Mouse (Mus musculus) frontal cortex, adult (tissue): ENCODE results near the gene Kti12.

Experiments
- ATAC-seq: cut with Nextera tagmentation; 2 replicates; pipeline ENCODE4 v1.9.2; 2017; ENCODE audit warnings: mild to moderate bottlenecking, moderate library complexity, mixed read lengths; ENCODE audit not compliant: low TSS enrichment

Gene Kti12

DNA sequence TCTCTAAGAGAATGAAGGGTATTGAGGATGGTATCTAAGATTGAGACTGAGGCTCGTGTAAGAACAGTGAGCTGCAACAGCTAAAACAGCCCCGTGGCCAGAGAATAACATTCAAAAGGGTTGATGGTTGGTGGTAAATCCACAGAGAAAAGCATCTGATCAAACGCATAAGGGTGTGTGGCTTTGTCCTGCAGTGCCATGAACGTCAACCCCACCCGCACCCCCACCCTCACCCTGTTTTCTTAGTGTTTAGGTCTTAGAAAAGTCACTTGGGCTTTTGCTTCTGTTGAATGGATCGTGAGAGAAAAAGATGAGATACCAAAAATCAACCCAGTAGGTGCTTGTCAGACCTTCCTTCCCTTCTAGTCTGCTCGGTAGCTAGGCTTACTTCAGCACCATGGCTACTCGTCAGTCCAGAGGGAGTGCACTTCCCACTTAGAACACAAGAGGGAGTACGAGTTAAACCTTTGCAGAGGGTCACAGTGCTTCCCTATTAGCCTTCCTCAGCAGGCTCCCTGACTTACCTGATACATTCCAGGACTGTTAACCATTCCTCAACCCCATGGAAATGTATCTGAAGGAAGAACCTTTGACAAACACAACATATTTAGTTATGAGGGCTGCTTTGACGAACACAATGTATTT lies 22.3 kb downstream of the Kti12 start:
- peak; percentile 96 for ATAC-seq

DNA sequence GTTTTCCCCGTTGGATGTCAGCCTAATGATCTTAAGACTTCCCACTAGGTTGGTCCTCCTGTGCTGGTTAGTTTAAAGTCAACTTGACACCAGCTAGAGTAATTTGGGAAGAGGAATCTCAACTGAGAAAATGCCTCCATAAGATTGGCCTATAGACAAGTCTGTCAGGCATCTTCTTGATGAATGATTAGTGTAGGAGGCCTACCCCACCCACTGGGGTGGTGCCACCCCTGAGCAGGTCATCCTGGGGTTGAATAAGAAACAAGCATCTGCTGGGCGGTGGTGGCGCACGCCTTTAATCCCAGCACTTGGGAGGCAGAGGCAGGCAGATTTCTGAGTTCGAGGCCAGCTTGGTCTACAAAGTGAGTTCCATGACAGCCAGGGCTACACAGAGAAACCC lies 26.2 kb downstream of the Kti12 start:
- no peak for ATAC-seq

DNA sequence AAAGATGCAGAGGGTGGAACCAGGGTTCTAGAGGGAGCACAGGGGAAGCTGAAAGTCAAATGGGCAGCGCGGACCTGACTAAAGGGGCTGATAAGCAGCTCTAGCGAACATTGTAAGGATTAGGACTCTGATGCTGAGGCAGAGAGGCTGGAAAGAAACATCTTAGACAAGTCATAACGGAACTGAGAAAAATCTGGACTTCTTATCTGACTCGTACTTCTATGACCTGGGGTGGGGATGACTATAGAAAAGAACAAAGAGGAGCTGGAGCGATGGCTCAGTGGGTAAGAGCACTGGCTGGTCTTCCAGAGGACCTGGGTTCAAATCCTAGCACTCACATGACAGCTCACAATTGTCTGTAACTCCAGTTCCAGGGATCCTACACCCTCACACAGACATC lies 30.3 kb downstream of the Kti12 start:
- ATAC-seq = no peak

DNA sequence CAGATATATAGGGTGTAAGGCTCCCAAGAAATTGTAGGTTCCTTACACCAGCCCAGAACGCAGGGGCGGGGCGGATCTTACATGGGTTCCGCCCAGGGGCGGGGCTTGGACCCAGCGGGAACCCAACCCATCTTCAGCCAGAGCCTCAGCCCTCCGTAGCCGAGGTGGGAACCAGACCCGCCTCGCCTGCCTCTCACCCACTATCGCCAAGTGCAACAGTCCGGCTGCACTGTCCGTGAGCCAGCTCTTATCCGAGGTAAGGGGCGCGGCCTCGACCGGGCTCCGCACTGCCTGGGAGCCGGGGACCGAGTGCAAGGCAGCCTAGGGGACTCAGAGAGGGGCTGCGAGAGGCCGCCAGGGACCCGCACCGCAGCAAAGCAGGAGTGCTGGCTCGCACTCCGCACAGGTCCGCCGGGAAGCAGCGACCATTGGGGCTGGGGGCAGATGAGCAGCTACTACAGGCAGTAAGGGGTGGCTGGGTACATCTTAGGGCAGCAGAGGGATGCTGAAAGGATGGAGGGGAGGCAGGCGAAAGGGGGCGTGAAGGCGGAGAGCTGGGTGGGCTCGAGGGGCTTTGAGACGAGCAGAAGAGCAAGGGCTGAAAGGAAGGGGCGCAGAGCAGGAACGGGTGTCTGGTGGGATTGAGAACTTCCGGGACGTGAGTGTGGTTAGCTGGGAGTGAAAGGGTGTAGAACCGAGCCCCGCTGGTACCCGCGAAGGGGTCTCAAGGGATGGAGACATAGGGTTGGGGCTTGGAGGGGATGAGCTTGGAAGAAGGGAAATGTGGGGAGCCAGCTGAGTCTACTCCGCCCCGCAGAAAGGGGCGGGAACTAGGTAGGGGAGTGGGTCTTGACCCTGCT lies 31.6 kb downstream of the Kti12 start, which contains the start of gene Rab3b:
Rab3b (plus strand) TSS at position 101 of the 860 bp plus-strand sequence.
- peak; percentile 88 for ATAC-seq

DNA sequence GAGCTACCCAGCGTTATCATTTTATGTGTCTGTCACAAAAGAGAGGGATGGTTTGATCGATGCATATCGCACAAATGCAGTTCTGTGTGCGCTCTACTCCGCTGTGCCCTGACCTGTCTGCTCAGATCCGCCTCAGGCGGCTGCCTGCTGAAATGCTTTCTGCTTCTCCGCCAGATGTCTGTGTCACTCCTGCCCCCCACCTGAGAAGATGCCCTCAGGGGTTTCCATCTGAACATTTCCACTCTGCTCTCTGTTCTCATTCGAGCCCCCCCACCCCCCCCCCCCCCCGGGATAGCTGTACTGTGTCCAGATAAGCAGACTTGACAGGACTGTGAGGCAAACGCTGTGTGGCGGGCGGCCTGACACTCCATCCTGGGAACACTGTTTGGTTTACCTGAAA lies 36.2 kb downstream of the Kti12 start:
- ATAC-seq = no peak

DNA sequence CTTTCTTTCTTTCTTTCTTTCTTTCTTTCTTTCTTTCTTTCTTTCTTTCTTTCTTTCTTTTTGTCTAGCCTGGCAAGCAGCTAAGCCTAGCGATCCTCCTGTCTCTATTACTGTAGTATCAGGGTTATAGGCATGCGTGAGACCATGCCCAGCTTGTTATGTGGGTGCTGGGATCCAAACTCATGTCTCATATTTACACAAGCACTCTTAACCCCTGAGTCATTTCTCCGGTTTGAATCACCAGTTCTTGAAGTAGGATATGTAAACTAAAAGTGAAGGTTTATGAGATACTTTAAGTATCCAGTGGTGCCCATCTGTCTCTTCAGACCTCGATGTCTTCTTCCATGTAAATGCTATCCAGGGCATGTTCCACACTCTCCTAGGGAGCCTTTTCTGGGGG lies 39.9 kb downstream of the Kti12 start:
- no peak for ATAC-seq

DNA sequence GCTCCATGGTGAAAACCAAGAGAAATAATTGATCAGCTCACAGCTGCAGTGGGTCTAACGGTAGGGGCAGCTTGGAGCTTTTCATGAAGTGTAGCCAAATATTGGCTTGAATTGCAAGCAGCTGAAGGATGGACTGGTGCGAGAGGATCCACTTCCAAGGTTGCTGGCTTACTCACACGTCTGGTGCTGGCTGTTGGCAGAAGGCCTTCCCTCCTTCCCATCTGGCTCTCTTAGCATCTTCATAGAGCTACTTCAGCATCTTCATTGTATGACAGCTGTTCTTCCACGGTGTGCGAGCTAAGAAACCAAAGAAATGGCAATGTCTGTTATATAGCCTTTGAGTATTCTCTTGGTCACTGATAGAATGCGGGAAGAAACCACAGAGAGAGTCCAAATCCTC lies 43.3 kb downstream of the Kti12 start:
- peak; percentile 72 for ATAC-seq
